Mouse (Mus musculus) kidney, embryonic 14.5 days (tissue): ENCODE results near the gene Fblim1. TPM values are rescaled to one million over a fixed set of nuclear protein-coding genes. Genes with fewer than 3 reads are reported as not detected.
"Not testable (repeated sequence)": the region's sequence is repeated elsewhere in the genome, so short reads cannot be mapped to it uniquely, and the experiment has no call there.

Experiments
- ATAC-seq: fragments of 200-750 bp; cut with Nextera tagmentation; 2 replicates; pipeline ENCODE4 v1.8.0; 2017; ENCODE audit warnings: moderate number of reproducible peaks, mild to moderate bottlenecking, moderate TSS enrichment, moderate library complexity; ENCODE audit not compliant: low FRiP score, low TSS enrichment
- H3K27ac ChIP-seq: fragments of 300-500 bp; sonication (generic); 2 replicates; pipeline ENCODE4 v1.5.1; 2014; ENCODE audit warnings: low read depth, mild to moderate bottlenecking, low read length, moderate library complexity, mixed read lengths
- H3K27me3 ChIP-seq: fragments of 300-500 bp; sonication (generic); 2 replicates; pipeline ENCODE4 v1.6.1; 2014; ENCODE audit warnings: mild to moderate bottlenecking, low read length; ENCODE audit not compliant: control insufficient read depth, insufficient read depth
- H3K36me3 ChIP-seq: fragments of 300-500 bp; sonication (generic); 2 replicates; pipeline ENCODE4 v1.6.1; 2014; ENCODE audit warnings: low read length, mixed read lengths; ENCODE audit not compliant: control insufficient read depth, insufficient read depth
- H3K4me1 ChIP-seq: fragments of 300-500 bp; sonication (generic); 2 replicates; pipeline ENCODE4 v1.6.1; 2014; ENCODE audit warnings: low read length, mixed read lengths; ENCODE audit not compliant: control insufficient read depth, insufficient read depth
- H3K4me2 ChIP-seq: fragments of 300-500 bp; sonication (generic); replicated peaks from 2 replicates; pipeline ENCODE4 v1.6.1; 2014; ENCODE audit warnings: low read depth, mild to moderate bottlenecking, low read length
- H3K4me3 ChIP-seq: fragments of 300-500 bp; sonication (generic); 2 replicates; pipeline ENCODE4 v1.5.1; 2014; ENCODE audit warnings: mild to moderate bottlenecking, low read length
- H3K9ac ChIP-seq: fragments of 300-500 bp; sonication (generic); 2 replicates; pipeline ENCODE4 v1.6.1; 2014; ENCODE audit warnings: low read depth, mild to moderate bottlenecking, low read length, moderate library complexity
- H3K9me3 ChIP-seq: fragments of 300-500 bp; sonication (generic); 2 replicates; pipeline ENCODE4 v1.6.1; 2016; ENCODE audit warnings: low read length; ENCODE audit not compliant: control insufficient read depth
- WGBS: fragments of 180-500 bp; shearing (Covaris S2); extraction: QIAGEN DNeasy Blood & Tissue Kit; methylation state at CpG from one replicate; pipeline ENCODE4 v1.1.7; 2014; 5-methylcytosine and 5-hydroxymethylcytosine counted together
- polyA plus RNA-seq: library from polyadenylated mRNA; unstranded; fragments of >200 nt; fragmentation: Nextera tagmentation; extraction: Ambion mirVana; gene quantifications from 2 replicates; pipeline ENCODE4 v1.2.1, GENCODE M21; 2014

The Fblim1 gene
- polyA plus RNA-seq, 1 experiment from 2014 or later = 71.3 TPM

GRCm38 (mm10) chr4:141571337-141571739 lies 34.6 kb downstream of the Fblim1 start:
- H3K27ac ChIP-seq = no peak overlapping the region
- 0 out of 2 replicates have a peak, but pooled peaks cover 5% of the 10 kb centered on the region for H3K4me1 ChIP-seq
- no peak overlapping the region for H3K9ac ChIP-seq
- H3K4me2 ChIP-seq = no peak overlapping the region
- no peak for ATAC-seq
- no peak overlapping the region for H3K4me3 ChIP-seq
- H3K27me3 ChIP-seq = no peaks in the 10 kb centered on the region
- peaks cover 2% of the 10 kb centered on the region; the same call in 1 of the 2 replicates for H3K36me3 ChIP-seq
- no peaks in the 10 kb centered on the region for H3K9me3 ChIP-seq
- 33% methylated on average over 6 of the region's 6 CpGs for WGBS

- WGBS = 74% methylated on average over 1 of the region's 1 CpGs
- H3K4me3 ChIP-seq = no peak overlapping the region
- H3K9ac ChIP-seq = no peak overlapping the region
- no peak overlapping the region for H3K27ac ChIP-seq
- H3K36me3 ChIP-seq = no peaks in the 10 kb centered on the region
- no peaks in the 10 kb centered on the region for H3K9me3 ChIP-seq
- no peak for ATAC-seq
- no peaks in the 10 kb centered on the region for H3K27me3 ChIP-seq
- no peak overlapping the region for H3K4me2 ChIP-seq
- H3K4me1 ChIP-seq = 0 out of 2 replicates have a peak, but pooled peaks cover 5% of the 10 kb centered on the region
These were observed 35.1 kb downstream of the Fblim1 start for GRCm38 (mm10) chr4:141570821-141571220.

- Histone ChIP-seq H3K4me2 (no peak overlapping the region), H3K9ac (no peak overlapping the region), H3K9me3 (no peaks in the 10 kb centered on the region), H3K4me1 (0 out of 2 replicates have a peak, but pooled peaks cover 5% of the 10 kb centered on the region), H3K27me3 (no peaks in the 10 kb centered on the region), H3K36me3 (no peaks in the 10 kb centered on the region), H3K27ac (no peak overlapping the region), H3K4me3 (no peak overlapping the region)
- no peak for ATAC-seq
- WGBS = 63% methylated on average over 6 of the region's 6 CpGs
These were observed 35.9 kb downstream of the Fblim1 start for GRCm38 (mm10) chr4:141570004-141570403.

GRCm38 (mm10) chr4:141568966-141569365 lies 36.9 kb downstream of the Fblim1 start:
- no peak overlapping the region for H3K4me3 ChIP-seq
- no peak for ATAC-seq
- no peaks in the 10 kb centered on the region for H3K9me3 ChIP-seq
- H3K36me3 ChIP-seq = no peaks in the 10 kb centered on the region
- 0 out of 2 replicates have a peak, but pooled peaks cover 5% of the 10 kb centered on the region for H3K4me1 ChIP-seq
- no peaks in the 10 kb centered on the region for H3K27me3 ChIP-seq
- no peak overlapping the region for H3K4me2 ChIP-seq
- H3K9ac ChIP-seq = no peak overlapping the region
- 75% methylated on average over 5 of the region's 5 CpGs for WGBS
- no peak overlapping the region for H3K27ac ChIP-seq

- H3K4me3 ChIP-seq, H3K9me3 ChIP-seq, H3K36me3 ChIP-seq, H3K4me1 ChIP-seq, H3K9ac ChIP-seq, H3K27me3 ChIP-seq, H3K4me2 ChIP-seq, H3K27ac ChIP-seq, ATAC-seq: not testable (repeated sequence)
- 93% methylated on average over 7 of the region's 7 CpGs for WGBS
These were observed 38.7 kb downstream of the Fblim1 start for GRCm38 (mm10) chr4:141567174-141567573.

GRCm38 (mm10) chr4:141566187-141566586 lies 39.7 kb downstream of the Fblim1 start:
- no peak overlapping the region for H3K9ac ChIP-seq
- 87% methylated on average over 6 of the region's 6 CpGs for WGBS
- H3K4me3 ChIP-seq = no peak overlapping the region
- no peaks in the 10 kb centered on the region for H3K27me3 ChIP-seq
- H3K4me2 ChIP-seq = no peak overlapping the region
- no peaks in the 10 kb centered on the region for H3K9me3 ChIP-seq
- H3K36me3 ChIP-seq = no peaks in the 10 kb centered on the region
- no peaks in the 10 kb centered on the region for H3K4me1 ChIP-seq
- H3K27ac ChIP-seq = no peak overlapping the region
- no peak for ATAC-seq

GRCm38 (mm10) chr4:141565325-141565724 lies 40.6 kb downstream of the Fblim1 start:
- H3K27ac ChIP-seq = peak overlapping the region; percentile 49; the same call in 1 of the 2 replicates
- H3K9ac ChIP-seq = no peak overlapping the region
- H3K4me1 ChIP-seq = no peaks in the 10 kb centered on the region
- ATAC-seq = no peak
- H3K36me3 ChIP-seq = no peaks in the 10 kb centered on the region
- no peak overlapping the region for H3K4me2 ChIP-seq
- H3K9me3 ChIP-seq = no peaks in the 10 kb centered on the region
- no peaks in the 10 kb centered on the region for H3K27me3 ChIP-seq
- 66% methylated on average over 7 of the region's 7 CpGs for WGBS
- no peak overlapping the region for H3K4me3 ChIP-seq

- Histone ChIP-seq H3K4me2 (no peak overlapping the region), H3K36me3 (no peaks in the 10 kb centered on the region), H3K9me3 (no peaks in the 10 kb centered on the region), H3K27me3 (no peaks in the 10 kb centered on the region), H3K4me1 (no peaks in the 10 kb centered on the region; the same call in 1 of the 2 replicates), H3K4me3 (no peak overlapping the region), H3K9ac (no peak overlapping the region), H3K27ac (no peak overlapping the region)
- 86% methylated on average over 3 of the region's 3 CpGs for WGBS
- no peak for ATAC-seq
These were observed 41.2 kb downstream of the Fblim1 start for GRCm38 (mm10) chr4:141564660-141565059.

- Histone ChIP-seq H3K4me3 (no peak overlapping the region), H3K4me1 (peaks cover under 1% of the 10 kb centered on the region; the same call in 1 of the 2 replicates), H3K9ac (no peak overlapping the region), H3K36me3 (no peaks in the 10 kb centered on the region), H3K27me3 (no peaks in the 10 kb centered on the region), H3K27ac (no peak overlapping the region), H3K4me2 (no peak overlapping the region), H3K9me3 (no peaks in the 10 kb centered on the region)
- no peak for ATAC-seq
- WGBS = 96% methylated on average over 4 of the region's 4 CpGs
These were observed 41.7 kb downstream of the Fblim1 start for GRCm38 (mm10) chr4:141564209-141564608.
